Comparison of ENCODE assay signal across 13 mouse cellular contexts in genomic region chr2:170127523-170127922, GRCm38 (mm10). TPM values are rescaled to one million over a fixed set of nuclear protein-coding genes. Genes with fewer than 3 reads are reported as not detected.
A peak's percentile ranks its signal among the peaks of the same experiment; 100 is the strongest.
DNase-seq lines count a peak whose midpoint lies in the region; ATAC-seq and TF ChIP-seq lines count a peak whose summit lies in the region.
"Had no signal": no experiment of that assay in that cellular context is flagged by ENCODE, and none has a peak within 500 bp of the region (broad histone marks: within the 10 kb centered on the region; RNA-seq: fewer than 3 reads in every experiment).

No protein-coding gene starts in this region.

- H3K9me3 ChIP-seq in forebrain, embryonic 10.5 days, result no peaks in the 10 kb centered on the region
- H3K9me3 ChIP-seq in forebrain, embryonic 15.5 days, result no peaks in the 10 kb centered on the region
- no peaks in the 10 kb centered on the region for H3K9me3 ChIP-seq in kidney, embryonic 16.5 days (ENCODE audit: low read length)
- H3K9me3 ChIP-seq in E14TG2a.4 (ENCODE audit: low read length), result no peaks in the 10 kb centered on the region
- no peaks in the 10 kb centered on the region for H3K9me3 ChIP-seq in liver, embryonic 13.5 days (replicated peaks)
- H3K9me3 ChIP-seq: embryonic facial prominence, embryonic 15.5 days had no signal

- H3K27me3 ChIP-seq in forebrain, embryonic 10.5 days (ENCODE audit: poor library complexity, severe bottlenecking), result no peaks in the 10 kb centered on the region
- no peaks in the 10 kb centered on the region for H3K27me3 ChIP-seq in forebrain, embryonic 15.5 days
- H3K27me3 ChIP-seq in kidney, embryonic 16.5 days (ENCODE audit: insufficient read depth, low read length), result no peaks in the 10 kb centered on the region
- no peaks in the 10 kb centered on the region for H3K27me3 ChIP-seq in E14TG2a.4 (ENCODE audit: insufficient read depth, low read length)
- H3K27me3 ChIP-seq in liver, embryonic 13.5 days, result no peaks in the 10 kb centered on the region
- no peaks in the 10 kb centered on the region for H3K27me3 ChIP-seq in thymus, adult 2 months (ENCODE audit: control insufficient read depth, insufficient read depth, low read length)
- H3K27me3 ChIP-seq: embryonic facial prominence, embryonic 15.5 days had no signal

- no peak overlapping the region for H3K9ac ChIP-seq in forebrain, embryonic 15.5 days (replicated peaks)
- 0 out of 2 replicates have a peak overlapping the region, but pooled peaks have one; percentile 27 for H3K9ac ChIP-seq in kidney, embryonic 16.5 days (replicated peaks; ENCODE audit: low read length)
- peak overlapping the region; percentile 98 for H3K9ac ChIP-seq in liver, embryonic 13.5 days
- H3K9ac ChIP-seq: embryonic facial prominence, embryonic 15.5 days had no signal

- H3K36me3 ChIP-seq in forebrain, embryonic 10.5 days (replicated peaks), result peaks cover 32% of the 10 kb centered on the region
- H3K36me3 ChIP-seq in forebrain, embryonic 15.5 days, result no peaks in the 10 kb centered on the region
- H3K36me3 ChIP-seq in kidney, embryonic 16.5 days (ENCODE audit: insufficient read depth, low read length), result peaks cover 10% of the 10 kb centered on the region; the same call in 1 of the 2 replicates
- peaks cover 55% of the 10 kb centered on the region for H3K36me3 ChIP-seq in E14TG2a.4 (ENCODE audit: insufficient read depth, low read length)
- H3K36me3 ChIP-seq in liver, embryonic 13.5 days, result peaks cover 12% of the 10 kb centered on the region
- H3K36me3 ChIP-seq in thymus, adult 2 months (ENCODE audit: control insufficient read depth, insufficient read depth, low read length), result no peaks in the 10 kb centered on the region

- H3K4me1 ChIP-seq in forebrain, embryonic 10.5 days, result peaks cover 68% of the 10 kb centered on the region
- peaks cover 45% of the 10 kb centered on the region for H3K4me1 ChIP-seq in forebrain, embryonic 15.5 days
- H3K4me1 ChIP-seq in kidney, embryonic 16.5 days (ENCODE audit: insufficient read depth, low read length), result peaks cover 51% of the 10 kb centered on the region
- peaks cover 83% of the 10 kb centered on the region for H3K4me1 ChIP-seq in E14TG2a.4 (replicated peaks; ENCODE audit: low read depth, low read length)
- H3K4me1 ChIP-seq in liver, embryonic 13.5 days (replicated peaks), result peaks cover 85% of the 10 kb centered on the region
- H3K4me1 ChIP-seq in thymus, adult 2 months (replicated peaks; ENCODE audit: control insufficient read depth, insufficient read depth, low read length), result peaks cover 35% of the 10 kb centered on the region

- no peak for DNase-seq in forebrain, embryonic 10.5 days (ENCODE audit: extremely low spot score, low spot score)
- DNase-seq in kidney, postnatal 25 days, result no peak
- no peak for DNase-seq in liver, embryonic 13.5 days
- DNase-seq in left cerebral cortex, postnatal 14 days (ENCODE audit: low spot score in 2 of 2), result no peak
- DNase-seq in thymus, adult 2 months, result no peak
- DNase-seq: cerebellum, adult 2 months; kidney, postnatal 4 days had no signal

- H3K4me2 ChIP-seq in forebrain, embryonic 15.5 days (replicated peaks), result no peak overlapping the region
- peak overlapping the region; percentile 70; the same call in 1 of the 2 replicates for H3K4me2 ChIP-seq in kidney, embryonic 16.5 days (replicated peaks; ENCODE audit: low read depth, low read length)
- H3K4me2 ChIP-seq in liver, embryonic 13.5 days, result peak overlapping the region; percentile 97
- H3K4me2 ChIP-seq: embryonic facial prominence, embryonic 15.5 days had no signal

- H3K4me3 ChIP-seq in forebrain, embryonic 10.5 days, result peak overlapping the region; percentile 92; the same call in 1 of the 2 replicates
- H3K4me3 ChIP-seq in forebrain, embryonic 15.5 days, result no peak overlapping the region
- no peak overlapping the region for H3K4me3 ChIP-seq in kidney, embryonic 16.5 days (ENCODE audit: low read length)
- 0 out of 2 replicates have a peak overlapping the region, but pooled peaks have one; percentile 7 for H3K4me3 ChIP-seq in E14TG2a.4 (replicated peaks; ENCODE audit: low read length)
- H3K4me3 ChIP-seq in liver, embryonic 13.5 days (replicated peaks), result no peak overlapping the region
- H3K4me3 ChIP-seq in thymus, adult 2 months (ENCODE audit: control insufficient read depth, insufficient read depth, low read length), result no peak overlapping the region
- H3K4me3 ChIP-seq: embryonic facial prominence, embryonic 15.5 days; myocyte had no signal

- TF ChIP-seq CTCF in E14TG2a.4 (conservative IDR thresholded peaks at IDR 0.05; ENCODE audit: low read length), result no peak
- TF ChIP-seq CTCF in thymus, adult 2 months (IDR thresholded peaks at IDR 0.05; ENCODE audit: borderline replicate concordance, control insufficient read depth, extremely low read depth, insufficient read depth, low read length, poor library complexity), result no peak

- H3K27ac ChIP-seq in forebrain, embryonic 10.5 days, result peak overlapping the region; percentile 11
- H3K27ac ChIP-seq in forebrain, embryonic 15.5 days (replicated peaks), result no peak overlapping the region
- H3K27ac ChIP-seq in kidney, embryonic 16.5 days (ENCODE audit: low read length), result peak overlapping the region; percentile 11; the same call in 1 of the 2 replicates
- H3K27ac ChIP-seq in liver, embryonic 13.5 days, result peak overlapping the region; percentile 90
- no peak overlapping the region for H3K27ac ChIP-seq in thymus, adult 2 months (ENCODE audit: control insufficient read depth, insufficient read depth, low read length)
- H3K27ac ChIP-seq: embryonic facial prominence, embryonic 15.5 days had no signal

- no peak for ATAC-seq in forebrain, embryonic 15.5 days (replicated peaks)
- no peak for ATAC-seq in kidney, embryonic 16.5 days (ENCODE audit: low FRiP score, low TSS enrichment)
- no peak for ATAC-seq in liver, embryonic 13.5 days (ENCODE audit: low read depth)
- ATAC-seq: lung, postnatal 0 days had no signal

- intact Hi-C loops in left cerebral cortex, postnatal 14 days (cut with DNase I), result no loop called here

- 35% methylated on average over 3 of the region's 3 CpGs for WGBS in forebrain, embryonic 10.5 days
- 23% methylated on average over 3 of the region's 3 CpGs for WGBS in forebrain, embryonic 15.5 days
- 41% methylated on average over 3 of the region's 3 CpGs for WGBS in kidney, embryonic 16.5 days
- 16% methylated on average over 3 of the region's 3 CpGs for WGBS in liver, embryonic 13.5 days (ENCODE audit: insufficient replicate concordance)
- WGBS in thymus, adult 2 months, result 8% methylated on average over 3 of the region's 3 CpGs

- TF ChIP-seq POLR2A in thymus, adult 2 months (IDR thresholded peaks at IDR 0.05; ENCODE audit: control insufficient read depth, extremely low read depth, insufficient read depth, low read length, poor library complexity), result no peak

RNA-seq across cellular contexts. Expression of gene Zfp217, which starts 20.4 kb away (rescaled TPM):
- polyA plus RNA-seq in forebrain, embryonic 10.5 days (2016; fragmentation: Nextera tagmentation; extraction: Ambion mirVana), result 3.4 and 4.1 TPM in 2 replicates
- 1.4 and 1.9 TPM in 2 replicates for polyA plus RNA-seq in forebrain, embryonic 15.5 days (2015; fragmentation: Nextera tagmentation; extraction: Ambion mirVana)
- 4.4 and 5.1 TPM in 2 replicates for polyA plus RNA-seq in kidney, embryonic 16.5 days (2015; fragmentation: Nextera tagmentation; extraction: Ambion mirVana)
- 3.6 and 3.7 TPM in 2 replicates for polyA plus RNA-seq in liver, embryonic 13.5 days (2015; fragmentation: Nextera tagmentation; extraction: Ambion mirVana)
- total RNA-seq in left cerebral cortex, postnatal 14 days (2021), result 1 to 10 TPM; 3.3 to 3.7 TPM
- 32.1 and 41.0 TPM in 2 replicates for polyA plus RNA-seq in thymus, adult 2 months (2012; rRNA removed)

Comparison
In these comparisons a context has a peak if more than half of its experiments do, and no peak if none do; other contexts are left out.
1. H3K27ac ChIP-seq: peak in forebrain, embryonic 10.5 days (single experiment), kidney, embryonic 16.5 days (single experiment) and liver, embryonic 13.5 days (single experiment); none in forebrain, embryonic 15.5 days (single experiment) and thymus, adult 2 months (single experiment).
2. H3K4me3 ChIP-seq: peak in forebrain, embryonic 10.5 days (single experiment) and E14TG2a.4 (single experiment); none in forebrain, embryonic 15.5 days (single experiment), kidney, embryonic 16.5 days (single experiment), liver, embryonic 13.5 days (single experiment) and thymus, adult 2 months (single experiment).